Mouse (Mus musculus) heart, embryonic 13.5 days (tissue): Measurements from ENCODE around the gene Isg20l2. TPM values are rescaled to one million over a fixed set of nuclear protein-coding genes. Genes with fewer than 3 reads are reported as not detected.

ENCODE experiments used
- polyA plus RNA-seq: library from polyadenylated mRNA; unstranded; fragments of >200 nt; fragmentation: Nextera tagmentation; extraction: Ambion mirVana; gene quantifications from 2 replicates; pipeline ENCODE4 v1.2.1, GENCODE M21; 2015

Gene Isg20l2
- polyA plus RNA-seq, 1 experiment from 2014 or later: 30.1 TPM

Other genes with a start within 250 kb of the Isg20l2 start
- 0.25 TPM in 1 of 2 replicates, not detected in the other for gene Lrrc71, start 181.7 kb upstream of the Isg20l2 start, polyA plus RNA-seq
- gene Ntrk1, start 135.2 kb upstream of the Isg20l2 start, polyA plus RNA-seq: 0.66 and 1.5 TPM in 2 replicates
- 0.06 and 0.08 TPM in 2 replicates for gene Insrr, start 133.4 kb upstream of the Isg20l2 start, polyA plus RNA-seq
- 17.1 and 18.1 TPM in 2 replicates for gene Pear1, start 106.0 kb upstream of the Isg20l2 start, polyA plus RNA-seq
- gene Sh2d2a, start 83.6 kb upstream of the Isg20l2 start, polyA plus RNA-seq: 0.04 and 0.17 TPM in 2 replicates
- gene Prcc, start 44.7 kb upstream of the Isg20l2 start, polyA plus RNA-seq: 9.7 and 11.7 TPM in 2 replicates
- gene Hdgf, start 24.0 kb upstream of the Isg20l2 start, polyA plus RNA-seq: 127 and 141 TPM in 2 replicates
- 55.0 and 57.2 TPM in 2 replicates for gene Mrpl24, start 10.8 kb upstream of the Isg20l2 start, polyA plus RNA-seq
- 13.4 and 16.0 TPM in 2 replicates for gene Rrnad1, start 403 bp downstream of the Isg20l2 start, polyA plus RNA-seq
- gene Crabp2, start 18.4 kb downstream of the Isg20l2 start, polyA plus RNA-seq: 6.2 and 8.4 TPM in 2 replicates
- 18.7 and 18.9 TPM in 2 replicates for gene Nes, start 40.8 kb downstream of the Isg20l2 start, polyA plus RNA-seq
- 0.07 TPM in 1 of 2 replicates, not detected in the other for gene Bcan, start 69.9 kb downstream of the Isg20l2 start, polyA plus RNA-seq
- not detected in 2 replicates for gene Hapln2, start 97.3 kb downstream of the Isg20l2 start, polyA plus RNA-seq
- gene Gpatch4, start 112.8 kb downstream of the Isg20l2 start, polyA plus RNA-seq: 18.7 and 20.9 TPM in 2 replicates
- gene Naxe, start 128.2 kb downstream of the Isg20l2 start, polyA plus RNA-seq: 144 and 156 TPM in 2 replicates
- not detected in 2 replicates for gene Ttc24, start 148.0 kb downstream of the Isg20l2 start, polyA plus RNA-seq
- gene Iqgap3, start 151.7 kb downstream of the Isg20l2 start, polyA plus RNA-seq: 22.7 and 24.2 TPM in 2 replicates
- gene Mef2d, start 212.1 kb downstream of the Isg20l2 start, polyA plus RNA-seq: 35.5 and 37.1 TPM in 2 replicates